20 mouse cellular contexts compared by ENCODE assay signal in the genomic region with DNA sequence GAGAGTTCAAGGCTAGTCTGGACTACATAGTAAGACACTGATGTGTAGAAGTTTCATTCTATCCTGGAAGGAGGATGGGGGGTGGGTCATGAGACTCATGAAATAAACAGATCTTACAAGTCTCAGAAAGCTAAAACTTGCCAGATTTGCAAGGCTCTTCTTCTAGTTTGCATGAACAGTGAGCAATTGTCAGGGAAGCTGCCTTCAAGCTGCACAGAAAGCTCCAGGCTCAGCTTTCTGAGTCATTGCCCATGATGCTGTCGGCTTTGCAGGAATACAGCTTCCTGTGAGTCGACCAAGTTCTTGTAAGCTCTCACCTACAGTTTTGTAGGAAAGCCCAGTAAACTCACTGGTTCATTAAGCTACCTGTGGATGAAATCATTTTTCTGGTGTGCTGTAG. TPM values are rescaled to one million over a fixed set of nuclear protein-coding genes. Genes with fewer than 3 reads are reported as not detected.
DNase-seq lines count a peak whose midpoint lies in the region.
"Had no signal": no experiment of that assay in that cellular context is flagged by ENCODE, and none has a peak within 500 bp of the region (broad histone marks: within the 10 kb centered on the region; RNA-seq: fewer than 3 reads in every experiment).

No protein-coding gene starts in this region.

- intact Hi-C loops in left cerebral cortex, postnatal 25 days (cut with DNase I), result no loop called here

- peak; percentile 44 for DNase-seq in heart, adult 11 months
- DNase-seq in heart, adult 18-20 months, result no peak
- peak; percentile 18 for DNase-seq in right cerebral cortex, postnatal 25 days
- no peak for DNase-seq in right cerebral cortex, postnatal 10 days (ENCODE audit: low spot score in 2 of 2)
- DNase-seq in left cerebral cortex, postnatal 25 days (ENCODE audit: low spot score in 2 of 2), result peak; percentile 23 to 79
- no peak for DNase-seq in testis, postnatal 10 days (ENCODE audit: low spot score)
- no peak for DNase-seq in c-Kit-positive CD71-positive TER-119-positive erythroid progenitor cells, embryonic 14.5 days (ENCODE audit: low spot score)
- DNase-seq: adrenal gland, adult 8-10 months; B cell, adult 2 months; cerebellum, adult 11 months; gastrocnemius, adult 2 months; gastrocnemius, postnatal 36 days; heart, postnatal 10 days; kidney, adult 9 months; kidney, postnatal 10 days; layer of hippocampus, adult 9-11 months; liver; lung, adult 2 months; lung, postnatal 10 days; thymus, postnatal 25 days had no signal

RNA-seq across cellular contexts. Expression of a gene that starts 8.8 kb away (rescaled TPM):
- 10 to 100 TPM; 18.0 to 21.4 TPM for total RNA-seq in heart, adult 18-20 months (2021)
- 10 to 100 TPM; 46.9 to 50.7 TPM for total RNA-seq in left cerebral cortex, postnatal 25 days (2021)

Comparison
In these comparisons a context has a peak if more than half of its experiments do, and no peak if none do; other contexts are left out.
1. DNase-seq: peak in heart, adult 11 months (single experiment), right cerebral cortex, postnatal 25 days (single experiment) and left cerebral cortex, postnatal 25 days (2 of 2); none in heart, adult 18-20 months (0 of 2), right cerebral cortex, postnatal 10 days (0 of 2), testis, postnatal 10 days (single experiment) and c-Kit-positive CD71-positive TER-119-positive erythroid progenitor cells, embryonic 14.5 days (single experiment).